Mouse (Mus musculus) gastrocnemius, postnatal 25 days (tissue): Measurements from ENCODE around the gene Erc2. TPM values are rescaled to one million over a fixed set of nuclear protein-coding genes. Genes with fewer than 3 reads are reported as not detected.
A peak's percentile ranks its signal among the peaks of the same experiment; 100 is the strongest.

ENCODE experiments used
- DNase-seq: peaks from one replicate; pipeline ENCODE4 v3.0.0; 2022
- total RNA-seq, 2 experiments: library from RNA; stranded (reverse); gene quantifications; 1 replicate in 1 of 2; 2 replicates in 1 of 2; pipeline ENCODE4 v1.2.3; 2021

The Erc2 gene
- total RNA-seq, 2 experiments from 2014 or later: 0.56 to 0.87 TPM

DNA sequence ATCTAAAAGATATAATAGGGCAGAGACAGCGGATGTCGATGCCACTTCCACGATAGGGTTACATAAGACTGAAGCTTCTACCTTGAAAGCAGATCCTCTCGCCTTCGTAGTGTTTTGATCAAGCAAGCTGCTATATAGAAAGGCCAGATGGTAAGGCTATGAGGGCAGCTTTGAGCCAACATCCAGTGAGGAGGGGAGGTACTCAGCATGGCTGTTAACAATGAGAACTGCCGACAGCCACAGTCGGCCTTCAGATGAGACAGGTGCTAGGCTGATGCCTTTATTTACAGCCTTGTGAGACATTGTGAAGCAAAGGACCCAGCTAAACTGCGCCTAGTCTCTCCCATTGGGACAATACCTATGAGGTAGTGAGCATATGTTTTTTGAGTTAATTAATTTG lies 156.3 kb downstream of the Erc2 start:
- no peak for DNase-seq

DNA sequence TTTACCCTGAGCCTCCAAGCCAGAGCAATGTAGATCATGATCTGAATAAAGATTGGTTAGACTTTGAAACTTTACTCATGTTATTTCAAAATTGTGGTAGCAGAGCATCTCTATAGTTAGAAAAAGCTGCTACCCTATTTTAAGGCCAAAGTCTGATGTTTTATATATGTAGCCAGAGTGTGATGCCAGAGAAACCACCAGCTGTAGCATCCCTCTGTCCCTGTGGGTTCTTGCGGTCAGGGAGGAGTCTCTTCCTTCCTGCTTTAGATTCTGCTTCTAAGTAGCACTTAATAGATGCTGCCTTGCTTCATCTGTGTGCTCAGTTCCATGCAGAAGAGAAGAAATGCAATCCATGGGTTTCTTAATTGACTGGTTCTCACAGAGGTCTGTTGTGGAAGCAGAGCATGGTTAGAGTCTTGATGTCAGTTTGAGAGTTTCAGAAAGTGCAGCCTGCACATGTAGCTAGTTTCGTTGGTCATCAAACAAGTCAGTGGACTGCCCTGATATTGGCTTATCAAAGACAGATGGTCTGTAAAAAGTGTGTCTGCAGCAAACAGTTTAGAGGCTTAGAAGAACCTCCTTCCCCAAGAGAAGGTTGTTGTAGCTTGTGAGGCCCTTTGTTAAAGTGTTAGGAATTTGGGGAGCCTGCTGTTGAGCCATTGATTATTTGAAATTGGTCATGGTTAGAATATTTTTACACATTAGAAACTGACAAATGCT lies 156.9 kb downstream of the Erc2 start:
- DNase-seq: no peak

DNA sequence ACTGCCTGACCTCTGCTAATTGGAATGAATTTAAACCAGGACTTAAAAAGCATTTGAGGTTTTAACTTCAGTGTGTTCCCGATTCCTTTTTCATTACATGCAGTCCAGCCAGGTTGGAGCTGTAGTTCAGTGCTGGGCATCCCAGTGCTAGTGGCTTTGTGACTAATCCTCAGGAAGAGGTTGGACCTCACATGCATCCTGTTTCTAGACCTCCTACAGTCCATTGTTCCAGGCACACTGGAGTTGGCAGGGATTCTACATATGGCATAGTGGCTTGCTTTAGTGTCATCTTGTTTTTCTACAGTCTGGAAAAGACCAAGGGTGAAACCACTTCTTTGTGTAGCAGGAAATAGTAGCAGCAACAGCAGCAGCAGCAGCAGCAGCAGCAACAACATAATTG lies 159.0 kb downstream of the Erc2 start:
- no peak for DNase-seq

DNA sequence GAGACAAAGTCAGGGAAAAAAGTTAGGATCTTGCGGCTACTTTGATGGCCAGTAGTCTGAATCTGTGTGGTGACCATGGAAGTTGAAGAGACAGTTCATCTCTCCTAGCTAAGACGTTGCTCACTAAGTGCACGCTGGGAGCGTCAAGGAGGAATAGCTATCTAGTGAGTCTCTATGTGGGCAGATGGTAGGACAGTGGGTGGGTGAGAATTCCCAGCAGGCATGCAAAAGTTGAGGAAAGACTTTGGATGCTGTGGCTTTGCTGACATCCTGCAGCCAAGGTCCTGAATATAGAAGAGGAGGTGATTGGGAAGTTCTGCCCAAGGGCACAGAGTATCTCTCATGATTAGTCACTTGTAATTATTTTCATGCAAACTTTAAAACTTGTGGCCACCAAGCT lies 162.6 kb downstream of the Erc2 start:
- DNase-seq: no peak

DNA sequence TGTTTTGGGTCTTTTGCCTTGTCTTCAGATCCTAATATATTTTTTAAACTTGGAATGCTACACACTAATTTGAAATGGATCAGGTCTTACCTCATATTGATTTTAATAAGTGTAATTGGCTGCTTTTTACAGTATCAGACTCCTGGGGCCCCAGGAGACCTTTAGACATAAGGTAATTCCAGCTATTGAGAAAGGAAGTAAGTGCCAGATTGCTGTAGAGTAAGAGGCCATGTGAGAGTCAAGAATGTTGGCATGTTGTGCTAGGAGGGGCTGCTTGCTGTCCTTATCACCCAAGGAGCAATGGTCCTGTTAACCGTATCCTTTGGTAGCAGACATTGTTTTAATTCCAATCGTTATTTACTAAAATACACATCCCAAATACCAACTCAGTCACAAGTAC lies 163.3 kb downstream of the Erc2 start:
- DNase-seq: no peak

DNA sequence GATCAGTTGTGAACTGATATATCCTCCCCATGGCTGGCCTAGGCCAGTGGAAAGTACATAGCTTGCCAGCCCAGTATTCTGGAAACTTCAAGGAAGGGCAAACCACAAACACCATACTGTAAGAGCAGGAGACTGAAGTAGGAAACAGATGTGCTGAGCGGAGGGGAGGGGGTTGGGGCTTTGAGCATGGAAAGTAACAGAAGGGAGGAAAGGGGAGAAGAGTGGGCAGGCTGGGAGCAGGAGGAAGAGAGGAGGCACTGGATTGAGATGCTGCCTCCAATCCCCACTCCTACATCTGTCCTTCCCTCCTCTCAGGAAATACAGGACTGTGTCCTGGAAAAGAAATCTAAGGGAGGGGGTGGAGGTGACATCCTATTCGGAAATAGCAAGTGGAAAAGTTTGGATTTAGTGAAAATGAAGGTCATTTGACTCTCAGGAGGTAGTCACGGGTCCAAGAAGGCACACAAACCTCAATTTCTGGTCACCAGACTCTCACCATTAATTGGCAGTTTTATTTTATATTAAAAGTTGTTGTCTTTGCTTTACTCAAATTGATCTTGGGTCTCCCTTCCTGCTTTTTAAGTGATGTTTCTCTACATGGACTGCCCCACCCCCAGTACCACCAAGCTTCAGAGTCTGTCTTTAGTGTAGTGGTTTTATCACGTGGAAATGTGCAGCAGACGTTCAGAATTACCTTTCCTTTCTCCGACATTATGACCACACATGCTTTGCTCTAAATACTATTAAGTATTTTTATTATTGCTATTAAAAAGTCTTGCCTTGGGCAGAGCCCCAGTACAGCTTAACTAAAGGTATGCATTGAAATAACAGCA lies 167.1 kb downstream of the Erc2 start:
- peak; percentile 16 for DNase-seq

DNA sequence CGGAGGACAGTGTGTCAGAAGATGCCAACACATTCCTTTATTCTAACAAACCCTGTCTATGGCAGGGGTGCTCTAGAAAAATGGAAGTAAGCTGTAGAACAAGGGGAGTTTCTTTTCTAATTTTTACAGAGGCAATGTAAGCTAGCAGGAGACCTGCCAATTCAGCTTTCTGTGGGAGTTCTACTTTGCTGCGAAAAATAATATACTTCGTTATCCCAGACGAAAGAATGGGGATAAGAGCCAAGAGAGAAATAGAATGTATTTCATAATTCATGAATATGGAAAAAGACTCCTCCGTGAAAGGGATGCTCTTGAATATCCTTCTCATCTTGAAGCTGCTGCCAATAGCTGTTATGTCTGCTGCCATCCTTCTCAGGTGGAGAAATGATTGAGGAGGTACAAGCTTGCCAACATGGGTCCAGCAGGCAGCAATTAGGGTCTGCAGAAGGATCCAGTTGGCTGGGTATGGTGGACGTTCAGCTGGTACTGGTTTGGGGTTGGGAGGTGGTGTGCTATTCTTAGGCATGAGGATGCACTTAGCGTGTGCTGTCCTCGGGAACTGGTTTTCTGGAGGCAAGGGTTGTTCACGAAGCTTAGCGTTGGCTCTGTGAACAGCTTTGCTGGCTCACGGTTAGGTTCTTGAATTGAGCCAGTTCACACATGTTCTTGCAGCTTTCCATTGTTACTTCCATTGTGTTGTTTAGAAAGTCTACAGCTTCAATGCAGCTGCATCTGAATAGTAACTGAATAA lies 176.1 kb downstream of the Erc2 start:
- no peak for DNase-seq

DNA sequence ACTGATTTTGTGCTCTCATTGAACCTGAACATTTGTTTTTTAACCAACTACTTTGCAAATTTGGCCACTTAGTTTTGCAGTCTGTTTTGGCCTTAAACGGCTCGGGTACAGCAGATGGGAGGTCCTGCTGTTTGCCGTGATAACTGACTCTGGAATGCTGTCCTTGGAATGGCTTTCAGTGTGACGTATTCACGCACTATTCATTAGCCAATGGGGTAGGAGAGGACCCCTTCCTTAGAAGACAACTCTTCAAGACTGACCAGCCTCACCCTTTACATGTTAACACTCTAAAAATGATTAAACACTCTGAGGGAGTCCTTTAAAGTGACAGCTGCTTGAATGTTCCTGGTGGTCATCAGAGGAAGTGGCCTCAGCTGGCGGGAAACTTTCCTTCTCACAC lies 178.5 kb downstream of the Erc2 start:
- DNase-seq: no peak

DNA sequence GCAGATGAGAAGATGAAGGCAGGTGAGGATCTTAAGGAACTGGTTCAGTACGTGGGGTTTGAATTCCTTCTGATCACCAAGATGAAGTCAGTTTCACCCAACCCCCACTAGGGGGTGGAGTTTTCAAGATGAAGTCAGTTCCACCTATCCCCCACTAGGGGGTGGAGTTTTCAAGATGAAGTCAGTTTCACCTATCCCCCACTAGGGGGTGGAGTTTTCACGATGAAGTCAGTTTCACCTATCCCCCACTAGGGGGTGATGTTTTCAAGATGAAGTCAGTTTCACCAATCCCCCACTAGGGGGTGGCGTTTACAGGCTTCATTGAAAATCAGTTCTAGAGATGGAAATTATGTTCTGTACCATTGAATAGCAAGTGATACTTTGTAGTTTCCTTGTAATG lies 181.7 kb downstream of the Erc2 start:
- no peak for DNase-seq

DNA sequence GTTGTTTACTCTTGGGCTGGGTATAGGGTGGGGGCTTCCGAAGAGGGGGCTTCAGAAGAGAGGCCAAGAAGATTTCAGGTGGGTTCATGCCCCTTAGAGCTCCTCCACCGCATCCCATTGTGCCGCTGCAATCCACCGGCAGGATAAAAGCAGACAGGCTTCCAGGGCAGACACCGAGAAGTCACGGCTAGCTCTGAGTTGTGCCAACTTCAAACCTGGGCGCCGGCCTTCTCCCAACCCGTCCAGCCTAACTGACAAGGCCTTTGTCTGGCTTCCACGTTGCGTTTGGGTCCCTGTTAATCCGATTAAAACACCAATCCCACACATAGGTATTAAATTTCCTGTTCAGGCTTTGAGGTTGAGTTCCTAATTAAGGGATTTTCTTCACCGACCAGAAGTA lies 182.8 kb downstream of the Erc2 start:
- no peak for DNase-seq

DNA sequence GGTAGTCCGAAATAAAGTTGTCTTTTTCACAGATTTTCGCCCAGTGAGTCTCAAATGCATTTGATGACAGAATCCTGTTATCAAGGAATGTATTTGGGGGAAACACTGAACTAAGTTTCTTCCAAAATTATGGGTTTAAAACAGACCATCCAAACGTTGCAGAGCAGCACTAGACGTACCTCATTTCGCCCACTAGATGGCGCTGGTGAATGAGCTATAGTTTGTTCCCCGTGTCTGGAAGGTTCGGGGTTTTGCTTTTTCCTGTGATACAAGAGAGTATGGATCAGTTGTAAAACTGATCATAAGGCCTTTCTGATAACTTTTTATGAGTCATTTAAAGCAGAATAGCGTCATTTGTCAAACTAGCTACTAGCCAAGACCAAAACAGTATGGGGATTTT lies 185.9 kb downstream of the Erc2 start:
- no peak for DNase-seq

DNA sequence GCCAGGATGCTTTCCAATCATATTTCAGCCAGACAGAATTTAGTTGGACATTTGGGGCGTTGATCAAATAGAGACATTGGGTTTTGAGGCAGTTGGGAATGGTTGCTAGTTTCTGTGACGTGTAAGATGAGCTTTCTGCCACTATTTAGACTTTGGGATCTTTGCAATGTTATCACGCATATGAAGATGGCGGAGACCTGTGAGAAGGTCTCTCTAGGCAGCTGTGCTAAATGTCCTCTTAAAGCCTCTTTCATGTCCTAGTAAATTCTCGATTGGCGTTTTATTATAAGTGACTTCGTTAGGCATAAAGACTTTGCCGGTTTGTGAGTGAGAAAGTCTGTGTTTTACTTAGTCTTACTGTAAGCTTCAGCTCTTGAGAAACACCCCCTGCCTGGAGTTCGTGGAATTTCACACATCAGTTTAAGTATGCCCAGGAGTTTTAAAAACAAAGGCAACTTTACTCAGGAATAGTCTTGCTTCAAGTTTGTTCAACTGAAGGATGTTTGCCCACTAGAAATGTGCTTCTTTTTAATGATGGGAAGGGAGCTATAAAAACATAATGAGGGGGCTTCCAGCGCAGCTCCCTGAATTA lies 186.4 kb downstream of the Erc2 start:
- no peak for DNase-seq

DNA sequence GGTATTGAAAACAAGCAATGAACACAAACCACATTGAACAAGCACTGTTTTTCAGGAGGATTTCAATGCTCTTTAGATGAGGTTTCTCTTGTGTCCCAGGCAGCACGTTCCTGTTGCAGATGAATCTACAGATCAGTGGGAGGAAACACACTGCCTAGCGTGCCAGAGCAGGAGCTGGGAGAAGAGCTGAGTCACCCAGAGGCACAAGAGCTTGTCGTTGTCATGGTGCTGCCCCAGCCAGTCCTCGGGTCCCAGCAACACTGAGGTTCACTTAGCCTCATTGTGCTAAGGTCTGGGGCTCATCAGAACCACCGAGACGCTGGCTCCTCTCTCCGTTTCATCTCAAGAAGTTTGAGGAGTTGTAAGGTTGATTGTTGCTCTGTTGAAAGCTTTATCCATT lies 188.6 kb downstream of the Erc2 start:
- no peak for DNase-seq

DNA sequence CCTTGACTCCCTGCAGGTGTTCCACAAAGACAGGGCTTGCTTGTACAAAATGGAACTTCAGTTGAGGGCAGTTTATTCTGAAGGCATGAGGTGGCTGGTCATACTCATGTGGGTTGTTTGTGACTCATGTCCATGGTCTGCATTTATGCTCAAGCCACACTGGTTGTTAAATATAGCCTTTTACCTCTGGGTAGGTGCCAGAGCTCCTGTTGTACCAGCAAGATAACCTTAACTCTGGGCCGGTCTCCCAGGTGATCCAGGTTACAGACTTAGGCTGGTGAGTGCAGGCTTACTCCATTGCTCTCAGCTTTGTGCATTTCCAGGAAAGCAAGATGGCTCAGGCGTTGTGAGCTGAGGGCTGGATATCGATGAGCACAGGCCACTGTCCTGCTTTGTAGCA lies 189.4 kb downstream of the Erc2 start:
- DNase-seq: no peak

DNA sequence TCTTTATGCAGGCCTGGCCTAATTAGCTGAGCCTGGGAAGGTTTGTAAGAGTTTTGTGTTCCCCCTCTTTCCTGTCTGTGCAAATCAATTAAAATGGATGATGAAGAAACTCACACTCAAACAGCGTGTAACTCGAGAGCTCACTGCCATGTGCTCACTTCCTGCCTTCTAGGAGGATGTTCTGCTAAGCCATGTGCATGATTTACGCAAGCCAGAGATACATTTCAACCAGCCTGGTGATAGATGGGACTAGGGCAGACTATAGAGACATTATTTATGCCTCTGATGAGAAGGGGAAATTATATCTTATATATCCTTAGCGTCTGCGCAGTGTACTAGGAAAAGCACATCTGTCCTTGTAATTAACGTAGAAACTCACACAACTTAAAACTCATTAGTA lies 193.5 kb downstream of the Erc2 start:
- DNase-seq: no peak

DNA sequence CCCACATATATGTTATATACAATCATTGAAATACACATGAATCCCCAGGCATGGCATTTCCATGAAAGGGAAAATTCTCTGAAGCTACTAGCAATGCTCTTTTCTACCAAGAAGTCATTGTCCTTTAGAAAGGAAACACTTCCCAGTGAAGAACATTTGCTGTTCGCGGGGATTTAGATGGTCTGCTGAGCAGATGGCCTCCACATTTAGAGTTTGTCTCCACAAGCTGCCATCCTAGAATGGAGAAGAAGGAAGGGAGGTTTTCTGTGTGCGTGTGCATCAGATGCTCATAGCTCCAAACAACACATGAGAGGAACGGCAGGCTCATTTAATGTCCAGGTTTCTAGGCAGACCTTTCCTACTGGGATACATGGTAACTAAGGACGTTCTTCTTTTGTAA lies 196.8 kb downstream of the Erc2 start:
- no peak for DNase-seq

DNA sequence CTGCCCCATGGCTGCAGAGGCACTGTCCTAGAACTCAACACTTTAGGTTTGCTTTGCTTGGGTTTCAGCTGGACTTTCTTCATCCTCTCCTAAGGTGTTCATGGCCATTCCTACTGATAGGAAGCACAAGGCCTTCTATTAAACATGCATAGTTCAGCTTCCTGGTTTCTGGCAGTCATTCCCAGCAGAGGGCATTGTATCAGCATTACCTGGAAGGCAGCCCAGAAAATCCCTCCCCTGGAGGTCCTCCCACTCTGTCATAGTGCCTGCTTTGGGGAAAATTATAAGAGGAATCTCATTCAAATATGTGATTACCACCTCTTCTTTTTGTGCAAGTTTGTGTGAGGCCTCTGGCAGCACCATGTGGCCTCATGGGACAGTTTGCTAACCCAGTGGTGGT lies 199.6 kb downstream of the Erc2 start:
- DNase-seq: no peak

DNA sequence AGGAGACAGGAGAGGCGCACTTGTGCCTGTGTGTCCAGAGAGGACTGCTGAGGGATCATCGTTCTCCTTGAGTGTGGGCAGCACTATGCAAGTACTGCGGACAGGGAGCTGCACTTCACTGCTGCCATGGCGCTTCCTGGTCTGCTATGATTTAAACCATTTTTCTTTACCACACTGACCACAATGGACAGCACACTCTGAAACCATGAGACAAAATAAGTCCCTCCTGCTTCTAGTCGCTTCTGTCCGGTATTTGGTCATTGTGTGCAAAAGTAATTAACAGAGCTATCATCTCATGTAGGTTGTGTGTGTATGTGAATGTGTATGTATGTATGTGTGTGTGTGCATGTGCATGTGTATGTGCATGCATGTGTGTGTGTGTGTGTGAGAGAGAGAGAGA lies 200.3 kb downstream of the Erc2 start:
- DNase-seq: no peak

DNA sequence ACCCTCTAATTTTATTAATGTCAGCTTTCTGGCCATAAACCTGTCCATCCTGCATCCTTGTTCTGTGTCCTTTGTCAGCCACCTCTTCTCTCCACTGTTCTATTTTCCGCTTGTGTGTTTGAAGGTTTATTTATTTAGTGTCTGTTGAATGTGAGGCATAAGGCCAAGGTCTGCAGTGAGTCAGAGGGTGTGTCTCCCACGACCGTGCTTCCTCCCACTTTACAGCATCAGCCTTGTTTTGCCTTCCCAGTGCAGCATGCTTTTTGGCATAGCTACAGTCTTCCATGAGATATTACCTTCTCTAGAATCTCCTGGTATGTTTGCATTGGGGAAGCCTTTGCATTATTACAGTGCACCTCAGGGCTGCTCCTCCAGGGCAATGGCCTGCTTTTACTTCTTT lies 200.8 kb downstream of the Erc2 start:
- DNase-seq: no peak

DNA sequence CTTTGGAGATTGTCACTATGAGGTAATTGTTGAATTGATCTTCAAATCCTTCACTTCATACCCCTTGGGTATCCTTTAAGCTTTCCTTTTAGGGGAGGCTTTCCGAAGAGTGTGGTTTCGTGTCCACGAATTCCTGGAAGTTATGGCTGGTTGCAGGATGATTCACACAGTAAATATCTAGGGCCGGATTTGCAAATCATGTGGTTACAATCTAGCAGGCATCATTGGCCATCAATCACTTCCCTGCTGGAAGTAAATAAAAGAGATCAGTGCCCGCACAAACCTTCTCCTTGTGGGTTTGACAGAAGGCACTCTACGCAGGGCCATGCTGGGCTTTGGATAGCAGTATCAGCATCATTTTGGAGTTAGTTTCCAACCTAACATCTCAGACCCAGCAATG lies 201.7 kb downstream of the Erc2 start:
- DNase-seq: no peak

DNA sequence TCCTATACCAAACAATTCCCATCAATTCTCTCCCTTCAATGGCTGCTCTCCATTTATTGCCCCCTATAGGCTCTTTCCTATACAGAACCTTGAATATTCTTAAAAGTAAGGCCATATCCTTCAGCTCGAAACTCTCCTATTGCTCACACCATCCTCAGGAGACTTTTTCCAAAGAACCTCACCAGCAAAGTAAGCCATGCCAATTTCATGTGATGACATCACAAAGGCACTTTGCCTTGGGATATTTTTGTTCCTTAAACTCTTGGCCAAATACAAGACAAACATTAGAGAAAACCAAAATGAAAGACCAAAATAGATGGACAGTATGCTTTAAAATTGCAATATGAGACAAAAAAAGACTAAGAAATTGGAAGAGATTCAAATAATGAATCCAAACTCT lies 204.6 kb downstream of the Erc2 start:
- no peak for DNase-seq

DNA sequence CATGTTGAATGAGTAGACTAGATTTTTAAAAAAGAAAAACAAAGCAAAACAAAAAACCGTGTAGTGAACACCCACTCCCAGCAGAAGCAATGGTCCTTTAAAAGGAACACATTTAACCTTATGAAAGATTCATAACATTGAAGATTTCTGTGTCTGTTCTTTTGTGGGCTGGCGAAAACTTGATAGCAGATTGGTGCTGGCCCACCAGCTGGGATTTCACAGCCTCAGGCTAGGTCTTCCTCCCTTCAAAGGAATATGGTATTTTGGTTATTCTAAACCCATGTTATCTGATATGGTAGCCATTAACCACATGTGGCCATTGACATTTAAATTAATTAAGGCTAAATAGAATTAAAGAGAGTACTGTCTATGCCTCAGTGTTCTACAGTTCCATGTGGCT lies 205.9 kb downstream of the Erc2 start:
- DNase-seq: no peak

DNA sequence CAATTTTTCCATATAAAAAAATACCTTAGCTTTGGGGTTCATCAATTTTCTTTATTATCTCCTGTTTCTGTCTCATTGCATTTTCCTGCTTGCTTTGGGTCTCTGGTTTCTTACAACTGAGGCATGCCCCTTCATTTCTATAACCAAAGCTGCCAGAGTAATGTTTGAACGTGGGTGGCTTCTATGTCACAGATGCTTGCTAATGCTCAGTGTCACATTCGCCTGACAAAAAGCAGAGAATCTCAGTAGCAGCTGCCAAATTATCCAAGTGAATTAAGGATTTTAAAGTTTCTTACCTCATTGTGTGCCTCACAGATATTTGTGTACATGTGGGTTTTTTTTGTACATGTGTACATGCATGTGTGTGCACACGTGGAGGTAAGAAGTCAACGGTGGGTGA lies 210.0 kb downstream of the Erc2 start:
- DNase-seq: no peak
